Mouse (Mus musculus): ENCODE results near the gene Nkx1-2.

Gene Nkx1-2

DNA sequence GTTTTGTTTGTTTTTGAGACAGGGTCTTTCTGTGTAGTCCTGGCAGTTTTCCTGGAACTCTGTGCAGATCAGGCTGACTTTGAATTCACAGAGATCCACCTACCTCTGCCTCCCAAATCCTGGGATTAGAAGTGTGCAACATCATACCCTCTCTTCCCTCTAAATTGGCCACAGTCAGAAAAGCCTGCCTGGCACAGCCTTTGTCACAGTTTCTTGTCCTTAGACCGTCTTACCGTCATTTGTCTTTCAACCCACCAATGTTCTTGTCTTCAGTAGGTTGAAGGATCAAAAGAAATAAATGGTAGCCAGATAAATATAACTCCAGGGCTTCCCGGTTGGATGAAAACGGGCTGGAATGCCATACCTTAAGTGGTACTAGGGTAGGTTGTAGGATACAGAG lies 5.3 kb upstream of the Nkx1-2 start:
- no peak for DNase-seq

DNA sequence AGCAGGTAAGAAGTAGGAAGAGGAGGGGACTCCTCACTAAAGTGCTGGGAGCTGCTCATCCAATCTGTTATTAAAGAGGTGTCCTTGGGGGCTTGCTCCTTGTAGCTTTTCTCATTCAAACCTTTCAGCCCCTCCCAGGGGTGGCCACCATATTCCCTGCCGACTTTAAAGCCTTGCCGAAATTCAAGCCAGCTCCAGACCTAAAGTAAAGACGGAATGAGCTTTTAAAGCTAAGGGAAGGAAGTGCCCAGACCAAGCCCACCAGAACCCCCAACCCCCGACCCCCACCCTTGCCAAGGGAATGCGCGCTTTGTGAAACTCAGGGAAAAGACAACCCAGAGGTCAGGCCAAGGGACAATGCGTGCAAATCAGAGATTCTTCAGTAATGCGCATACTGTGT lies 1.5 kb upstream of the Nkx1-2 start:
- no peak for DNase-seq

DNA sequence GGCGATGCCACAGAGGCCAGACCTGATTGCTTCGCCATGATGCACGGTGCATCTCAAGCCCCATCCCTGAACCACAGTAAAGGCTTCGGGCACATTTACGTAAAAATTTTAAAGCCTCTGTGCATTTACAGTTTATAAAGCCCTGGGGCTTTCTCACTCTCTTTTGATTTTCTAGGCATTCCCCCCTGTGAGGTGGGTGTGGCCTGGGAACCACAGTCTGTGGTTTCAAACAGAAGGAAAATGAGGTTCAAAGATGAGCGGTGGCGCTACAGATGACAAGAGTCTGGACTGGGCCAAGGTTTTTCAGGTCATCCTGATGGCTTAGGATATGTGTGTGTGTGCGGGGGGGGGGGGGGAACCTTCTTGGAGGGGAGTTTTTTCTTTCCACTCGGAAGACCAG lies 589 bp upstream of the Nkx1-2 start:
- peak; percentile 40 for DNase-seq

DNA sequence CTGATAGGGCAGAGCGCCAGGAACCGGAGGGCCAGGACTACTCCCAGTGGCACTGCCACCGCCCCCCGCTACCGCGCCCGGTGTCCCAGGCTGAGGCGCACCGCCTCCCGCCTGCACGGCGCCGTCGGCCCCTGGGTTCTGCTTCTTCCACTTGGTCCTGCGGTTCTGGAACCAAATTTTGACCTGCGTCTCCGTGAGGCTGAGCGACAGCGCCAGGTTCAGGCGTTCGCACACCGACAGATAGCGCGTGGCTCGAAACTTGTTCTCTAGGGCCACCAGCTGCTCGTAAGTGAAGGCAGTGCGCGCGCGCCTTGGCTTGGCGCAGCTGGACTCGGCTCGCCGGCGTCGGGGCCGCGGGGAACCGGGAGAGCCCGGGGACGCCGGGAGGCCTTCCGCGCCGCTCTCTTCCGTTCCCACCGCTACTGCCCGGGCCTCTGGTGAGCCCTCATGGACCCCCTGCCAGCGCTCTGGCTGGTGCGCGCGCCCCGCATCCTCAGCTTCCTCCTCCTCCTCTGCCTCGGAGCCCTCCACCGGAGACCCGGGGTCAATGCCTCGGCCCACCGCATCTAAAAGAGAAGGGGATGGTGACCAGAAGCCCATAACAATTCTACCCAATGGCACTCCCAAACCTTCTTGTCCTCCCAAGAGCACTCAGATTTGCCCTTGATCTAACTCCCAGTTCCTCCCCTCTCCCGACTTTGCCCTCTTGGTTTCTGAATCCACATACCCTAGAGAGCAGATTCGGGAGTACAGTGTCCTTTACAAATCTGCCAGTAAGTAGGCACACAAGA lies 2.0 kb downstream of the Nkx1-2 start:
- peak; percentile 28 for DNase-seq

DNA sequence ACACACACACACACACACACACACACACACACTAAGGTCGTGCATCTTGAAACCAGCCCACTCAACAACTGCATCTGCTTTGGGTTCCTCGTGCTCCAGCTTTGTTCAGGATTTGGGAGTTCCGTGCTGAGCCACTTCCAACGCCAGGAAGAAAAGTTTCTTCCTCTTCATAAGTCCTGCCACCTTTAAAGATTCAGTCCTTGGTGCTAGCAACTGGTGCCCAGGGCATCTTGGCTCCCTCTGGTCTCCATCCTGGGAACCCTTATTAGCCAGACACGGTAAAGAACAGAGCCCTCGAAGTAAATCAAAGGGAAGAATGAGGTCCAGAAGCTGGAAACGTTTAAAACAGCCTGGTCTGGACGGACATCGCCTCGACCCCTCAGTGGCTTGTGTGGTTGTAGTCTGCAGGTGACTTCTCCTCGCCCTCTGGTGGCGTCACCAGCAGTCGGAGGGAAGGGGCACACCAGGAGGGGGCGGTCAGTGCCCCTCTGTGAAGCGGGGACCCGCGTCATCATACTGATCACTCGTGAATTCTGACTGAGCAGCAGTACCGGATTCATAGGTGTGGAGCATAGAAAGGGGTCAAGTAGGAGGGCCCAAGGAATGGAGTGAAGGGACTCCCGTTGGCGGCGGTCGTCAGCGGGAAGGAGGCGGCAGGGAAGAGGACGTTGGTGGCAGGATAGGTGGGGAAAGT lies 2.7 kb downstream of the Nkx1-2 start:
- no peak for DNase-seq

DNA sequence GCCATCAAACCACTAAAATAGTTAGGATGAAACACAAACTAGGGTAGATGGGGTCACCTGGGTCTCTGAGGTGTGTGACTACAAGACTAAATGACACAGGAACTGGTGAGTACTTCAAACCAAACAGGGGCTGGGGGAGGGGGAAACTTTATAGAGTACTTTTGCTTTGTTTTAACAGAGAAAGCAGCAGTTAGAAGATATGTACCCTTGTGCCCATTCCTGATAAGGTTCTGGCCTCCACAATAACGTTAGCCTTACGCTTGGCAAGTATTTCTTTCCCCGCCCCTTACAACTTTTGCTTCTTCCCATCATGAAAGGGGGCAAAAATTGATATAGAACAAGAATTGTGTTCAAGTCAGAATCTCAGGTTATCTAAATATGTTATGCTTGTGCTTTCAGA lies 3.6 kb downstream of the Nkx1-2 start:
- DNase-seq: no peak

DNA sequence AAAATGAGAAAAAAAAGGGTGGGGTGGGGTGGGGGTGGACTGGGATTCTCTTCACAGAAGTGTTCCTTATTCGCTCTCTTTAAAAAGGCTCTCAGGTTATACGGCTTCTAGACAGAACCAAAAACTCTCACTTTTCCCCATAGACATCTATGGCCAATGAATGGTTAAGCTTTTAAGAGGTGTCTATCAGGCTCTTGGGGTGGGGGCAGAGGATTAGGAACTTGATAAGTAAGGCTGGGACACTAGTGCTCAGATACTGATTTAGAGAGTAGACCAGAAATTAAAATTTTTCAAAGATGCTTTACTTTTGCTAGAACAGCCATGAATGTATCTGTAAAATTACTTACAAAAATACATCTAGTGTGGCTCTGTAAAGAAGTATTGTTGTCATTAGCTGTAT lies 5.1 kb downstream of the Nkx1-2 start:
- DNase-seq: no peak

DNA sequence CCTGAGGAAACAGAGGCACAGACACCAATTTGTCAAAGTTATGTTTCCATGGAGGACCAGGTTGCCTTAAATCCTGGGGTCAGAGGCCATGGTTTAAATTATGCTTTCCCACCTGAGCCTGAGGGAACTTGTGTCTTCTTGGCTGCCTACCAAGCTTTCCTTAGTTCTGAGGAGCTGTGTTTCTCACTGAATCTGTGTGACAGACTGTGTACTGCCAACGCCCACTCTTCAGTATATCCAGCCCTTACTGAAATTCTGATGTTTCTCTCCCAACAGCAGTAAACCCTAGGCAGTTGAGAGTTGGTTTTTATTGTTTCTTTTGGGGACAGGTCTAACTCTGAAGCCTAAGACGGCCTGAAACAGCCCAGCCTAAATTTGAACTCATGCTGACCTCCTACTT lies 5.7 kb downstream of the Nkx1-2 start:
- DNase-seq: no peak

DNA sequence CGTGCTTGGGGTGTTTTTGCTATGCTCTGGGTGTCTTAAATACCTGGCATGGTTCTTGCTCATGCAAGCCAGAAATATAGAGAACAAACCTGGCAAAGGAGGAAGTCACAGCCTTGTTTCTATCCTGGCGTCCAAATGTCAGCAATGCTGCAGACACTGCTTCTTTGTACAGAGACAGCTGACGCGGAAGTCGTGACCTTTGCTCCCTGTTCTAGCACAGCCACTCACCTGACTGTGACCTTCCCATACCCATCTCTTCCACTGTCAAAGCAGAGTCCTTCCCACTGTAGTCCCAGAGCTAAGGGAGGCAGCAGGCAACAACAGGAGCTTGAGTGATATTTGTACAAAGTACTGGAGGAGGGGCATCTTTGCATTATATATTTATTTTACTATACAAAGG lies 9.8 kb downstream of the Nkx1-2 start:
- DNase-seq: no peak

DNA sequence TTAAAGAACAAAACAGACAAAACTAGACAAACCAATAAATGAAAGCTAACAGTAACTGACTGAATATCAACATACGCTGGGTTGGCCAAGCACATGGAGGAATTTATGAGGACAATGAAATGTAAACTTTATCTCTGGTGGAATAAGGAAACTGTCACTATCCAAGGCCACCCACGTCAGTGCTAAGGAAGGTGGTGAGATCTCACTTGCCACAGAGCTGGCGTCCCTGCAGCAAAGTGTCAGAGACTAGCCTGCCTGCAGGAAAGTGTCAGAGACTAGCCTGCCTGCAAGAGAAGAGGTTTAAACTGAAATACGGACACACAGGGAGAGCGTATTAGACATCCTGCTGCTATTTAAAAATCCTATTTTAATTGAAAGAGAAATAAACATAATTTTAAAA lies 12.3 kb downstream of the Nkx1-2 start:
- DNase-seq: no peak

DNA sequence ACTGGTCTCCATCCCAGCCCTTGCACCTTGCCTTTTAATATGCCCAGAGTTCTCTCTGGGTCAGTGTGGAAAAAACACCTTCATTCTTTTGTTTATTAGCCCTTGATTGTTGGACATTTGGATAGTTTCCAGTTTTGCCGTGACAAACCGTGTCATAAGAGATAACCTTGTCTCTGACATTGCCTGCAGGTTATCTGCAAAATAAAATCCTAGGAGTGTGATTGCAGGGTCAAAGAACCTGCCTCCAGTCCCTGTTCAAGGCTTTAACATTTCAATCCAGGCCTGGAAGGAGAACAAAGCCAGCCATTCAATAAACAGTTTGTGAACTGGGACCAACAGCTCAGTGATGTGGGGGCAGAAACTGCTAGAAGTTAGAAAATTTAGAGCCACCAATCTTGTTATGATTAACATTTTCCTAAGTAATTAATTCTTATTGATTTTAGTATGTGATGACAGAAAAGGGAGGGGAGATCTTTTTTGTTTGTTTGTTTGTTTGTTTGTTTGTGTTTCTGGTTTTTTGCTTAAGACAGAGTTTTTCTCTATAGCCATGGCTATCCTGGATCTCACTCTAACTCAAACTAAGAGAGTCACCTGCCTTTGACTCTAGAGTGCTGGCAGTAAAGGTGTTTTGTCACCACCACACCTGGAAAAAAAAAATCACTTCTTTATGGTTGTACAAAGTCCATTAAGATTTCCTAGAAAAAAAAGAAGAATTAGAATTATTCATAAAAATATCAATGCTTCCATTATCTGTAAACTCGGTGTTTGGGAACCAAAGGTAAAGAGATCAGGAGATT lies 13.5 kb downstream of the Nkx1-2 start:
- no peak for DNase-seq

DNA sequence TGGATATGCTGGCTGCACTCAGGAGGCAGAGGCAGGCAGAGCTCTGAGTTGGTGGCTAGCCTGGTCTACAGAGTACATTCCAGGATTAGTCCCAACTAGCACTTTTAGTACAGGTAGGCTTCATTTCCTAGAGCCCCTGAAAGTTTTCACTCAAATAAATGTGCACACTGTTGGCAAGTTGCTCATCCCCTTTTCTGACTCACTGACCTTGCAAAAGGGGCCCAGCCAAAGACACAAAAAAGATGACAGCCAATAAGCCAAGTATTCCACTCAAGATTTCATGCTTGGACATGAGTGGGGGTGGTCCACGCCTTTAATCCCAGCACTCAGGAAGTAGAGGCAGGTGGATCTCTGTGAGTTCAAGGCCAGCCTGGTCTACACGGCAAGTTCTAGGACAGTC lies 18.0 kb downstream of the Nkx1-2 start:
- DNase-seq: no peak

DNA sequence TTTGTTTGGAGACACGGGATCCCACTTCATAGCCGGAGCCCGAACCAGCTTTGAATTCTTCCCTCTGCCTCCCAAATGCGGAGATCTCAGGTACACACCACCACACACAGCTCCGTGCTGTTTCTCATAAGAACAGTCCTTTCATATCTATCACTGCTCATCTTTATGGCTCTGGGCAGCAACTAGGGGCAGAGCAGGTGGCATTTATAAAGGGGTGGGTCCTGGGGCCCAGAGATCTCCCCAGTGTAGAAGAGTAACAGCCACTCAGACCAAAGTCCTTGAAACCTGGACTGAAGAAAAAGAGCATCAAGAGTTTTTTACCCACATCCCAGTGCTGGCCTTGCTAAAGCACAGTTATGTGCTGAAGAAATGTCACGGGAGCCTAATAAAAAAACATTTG lies 18.9 kb downstream of the Nkx1-2 start:
- no peak for DNase-seq

DNA sequence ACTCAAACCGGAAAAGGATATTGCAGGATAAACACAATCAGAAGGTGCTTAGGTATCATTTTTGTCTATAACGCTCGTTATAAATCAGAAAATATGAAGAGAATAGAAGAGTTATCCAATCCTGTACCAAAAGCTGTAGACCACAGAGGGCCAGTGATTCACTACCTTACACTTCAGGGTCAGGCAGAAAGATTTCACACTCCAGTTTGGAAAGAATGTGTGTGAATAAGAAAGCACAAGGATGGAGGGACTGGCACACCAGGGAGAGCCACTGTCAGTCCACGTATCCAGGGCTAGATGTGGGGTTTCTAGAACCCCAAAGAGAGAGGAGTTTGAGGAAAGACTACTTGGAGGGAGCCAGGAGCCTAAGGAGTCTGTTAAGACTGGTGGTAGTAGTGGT lies 22.5 kb downstream of the Nkx1-2 start:
- no peak for DNase-seq

DNA sequence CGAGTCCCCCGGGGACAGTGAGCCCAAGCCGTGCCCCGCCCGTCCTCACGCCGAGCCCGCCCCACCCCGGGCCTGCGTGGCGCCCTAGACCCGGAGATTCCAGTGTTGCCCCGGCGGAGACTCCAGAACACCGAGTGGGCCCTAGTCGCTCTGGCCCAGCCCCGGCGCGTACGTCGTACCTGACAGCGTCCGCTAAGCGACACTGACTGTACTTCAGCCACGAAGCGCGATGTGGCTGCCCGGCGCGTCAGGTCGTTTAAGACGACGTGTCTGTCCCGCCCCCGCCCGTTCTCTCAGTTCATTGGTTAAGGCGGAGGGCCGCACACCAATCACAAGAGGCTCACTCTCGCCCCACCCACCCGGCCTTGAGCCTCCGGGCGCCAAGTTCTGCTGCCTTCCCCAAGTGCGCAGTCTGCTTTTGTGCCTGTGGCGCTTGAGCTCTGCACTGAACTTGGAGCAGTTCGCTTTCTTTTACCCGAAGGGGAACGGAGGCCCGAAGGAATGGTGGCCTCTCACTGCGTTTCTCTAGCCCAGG lies 23.3 kb downstream of the Nkx1-2 start, which contains the start of gene Oat:
Gene Oat, minus strand, starts transcription at position 283 of the 535 bp plus-strand sequence.
- DNase-seq: peak; percentile 95

DNA sequence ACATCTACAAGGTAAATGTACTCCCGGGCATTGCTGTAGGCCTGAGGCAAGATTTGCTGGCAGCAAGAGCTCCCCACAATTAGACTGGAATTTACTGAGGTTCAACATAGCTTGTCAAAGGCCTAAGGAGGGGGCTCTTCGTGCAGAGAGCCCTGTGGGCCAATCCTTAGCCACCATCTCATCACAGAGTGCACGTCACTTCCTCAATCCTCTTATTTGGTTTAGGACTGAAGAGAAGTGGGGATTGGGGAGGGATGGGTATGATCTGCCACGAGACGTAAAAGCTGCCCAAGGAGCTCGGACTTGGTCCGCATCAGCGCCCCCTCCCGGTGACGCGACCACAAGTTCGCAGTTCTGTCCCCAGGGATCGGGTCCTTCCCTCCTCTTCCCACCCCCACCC lies 23.8 kb downstream of the Nkx1-2 start:
- peak; percentile 92 for DNase-seq

DNA sequence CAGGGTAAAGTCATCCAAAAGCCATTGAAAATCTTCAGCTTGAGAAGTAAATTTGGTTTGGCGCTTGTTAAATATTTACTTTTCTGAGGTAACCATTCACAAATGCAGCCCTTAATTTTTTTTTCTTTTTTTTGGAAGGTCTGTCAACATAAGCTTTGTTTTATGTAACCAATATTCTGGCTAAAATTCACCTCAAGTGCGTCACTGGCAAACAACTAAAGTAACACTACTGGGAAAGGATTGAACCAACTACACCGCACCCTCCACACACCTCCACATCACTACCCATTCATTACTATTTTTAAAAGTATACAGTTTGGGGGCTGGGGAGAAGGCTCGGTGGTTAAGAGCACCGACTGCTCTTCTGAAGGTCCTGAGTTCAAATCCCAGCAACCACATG lies 24.8 kb downstream of the Nkx1-2 start:
- DNase-seq: no peak

DNA sequence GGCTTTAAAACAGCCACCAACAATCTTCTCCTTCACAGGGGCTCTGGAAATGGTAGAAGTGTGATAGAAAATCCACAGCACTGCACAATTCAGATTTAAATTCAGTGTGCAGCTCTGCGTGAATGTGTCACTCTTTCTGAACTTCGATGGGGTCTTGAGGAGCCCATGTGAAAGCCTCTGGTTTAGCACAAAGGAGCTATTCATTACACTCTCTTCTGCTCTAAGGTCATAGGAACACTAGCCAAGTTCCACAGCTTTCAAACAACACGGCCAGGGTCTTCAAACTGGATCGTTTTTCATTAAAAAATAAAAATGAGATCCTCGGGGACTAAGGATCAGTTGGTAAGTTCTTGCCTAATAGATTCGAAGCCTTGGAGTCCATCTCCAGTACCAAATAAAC lies 26.2 kb downstream of the Nkx1-2 start:
- no peak for DNase-seq

DNA sequence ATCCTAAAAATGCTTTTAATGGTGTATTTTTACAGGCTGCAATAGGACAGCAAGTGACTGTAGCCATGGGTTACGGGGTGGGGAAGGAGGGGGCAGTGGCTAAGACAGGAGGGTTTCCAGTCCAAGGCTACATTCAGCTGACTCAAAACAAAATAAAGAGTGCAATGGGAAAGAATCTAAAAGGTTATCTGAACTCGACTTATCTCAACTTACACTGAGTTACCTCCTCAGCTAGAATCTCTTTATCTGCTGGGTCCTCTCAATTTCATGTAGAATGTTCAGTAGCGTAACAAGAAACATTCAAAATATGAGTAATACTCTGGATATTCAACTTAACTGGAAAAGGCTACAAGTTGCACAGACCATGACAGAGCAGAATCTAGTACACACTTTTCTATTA lies 26.7 kb downstream of the Nkx1-2 start:
- no peak for DNase-seq

DNA sequence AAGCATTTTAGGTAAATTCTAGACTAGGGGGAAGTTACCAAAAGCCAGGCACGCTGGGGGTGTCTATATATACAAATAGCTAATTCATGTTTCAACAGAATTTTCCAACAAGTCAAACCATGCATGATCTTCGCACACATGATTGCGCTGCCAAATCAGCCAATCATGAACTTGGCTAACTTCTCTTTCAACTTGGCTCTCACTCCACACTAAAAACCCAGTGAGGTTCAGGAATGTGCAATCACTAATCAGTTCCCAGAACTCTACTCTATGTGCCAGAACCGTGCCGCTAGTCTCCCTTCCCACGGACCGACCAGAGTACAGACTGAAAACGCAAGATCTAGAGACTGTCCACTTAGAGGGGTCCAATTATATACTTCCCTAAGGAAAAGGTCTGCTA lies 28.0 kb downstream of the Nkx1-2 start:
- DNase-seq: no peak

DNA sequence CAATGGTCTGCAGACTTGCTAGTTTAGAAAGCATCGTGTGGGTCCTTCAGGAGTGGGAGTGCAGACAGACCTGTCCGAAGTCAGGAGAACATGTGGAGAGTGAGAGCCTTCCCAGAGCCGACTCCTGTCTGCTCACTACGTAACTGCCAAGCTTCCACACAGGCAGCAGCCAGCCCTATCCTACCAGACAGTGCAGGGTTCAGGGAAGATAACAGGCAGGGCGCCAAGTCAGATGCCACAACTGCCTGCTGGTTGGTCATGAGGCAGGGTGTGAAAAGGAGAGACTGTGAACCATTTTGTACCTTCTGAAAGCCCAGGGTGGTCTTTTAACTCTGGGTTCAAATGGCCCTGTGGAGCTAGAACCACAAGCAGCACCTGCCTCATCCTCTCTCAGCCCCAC lies 29.4 kb downstream of the Nkx1-2 start:
- peak; percentile 14 for DNase-seq

DNA sequence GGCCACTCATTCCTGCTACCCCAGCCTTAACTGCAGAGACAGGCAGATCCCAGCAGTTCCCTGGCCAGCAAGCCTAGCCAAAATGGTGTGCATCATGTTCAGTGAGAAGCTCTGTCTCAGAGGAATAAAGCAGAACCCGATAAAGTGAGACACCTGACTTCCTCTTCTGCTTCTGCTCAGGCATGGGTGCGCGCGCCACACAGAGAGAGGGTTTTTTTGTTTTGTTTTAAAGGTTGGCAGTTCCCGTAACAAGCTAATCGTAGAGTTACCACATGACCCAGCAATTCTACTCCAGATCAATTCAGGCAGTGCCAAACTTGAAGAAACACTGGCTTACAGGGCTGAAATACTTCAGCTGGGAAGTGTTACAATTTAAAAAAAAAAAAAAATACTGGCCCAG lies 30.6 kb downstream of the Nkx1-2 start:
- DNase-seq: peak; percentile 71

DNA sequence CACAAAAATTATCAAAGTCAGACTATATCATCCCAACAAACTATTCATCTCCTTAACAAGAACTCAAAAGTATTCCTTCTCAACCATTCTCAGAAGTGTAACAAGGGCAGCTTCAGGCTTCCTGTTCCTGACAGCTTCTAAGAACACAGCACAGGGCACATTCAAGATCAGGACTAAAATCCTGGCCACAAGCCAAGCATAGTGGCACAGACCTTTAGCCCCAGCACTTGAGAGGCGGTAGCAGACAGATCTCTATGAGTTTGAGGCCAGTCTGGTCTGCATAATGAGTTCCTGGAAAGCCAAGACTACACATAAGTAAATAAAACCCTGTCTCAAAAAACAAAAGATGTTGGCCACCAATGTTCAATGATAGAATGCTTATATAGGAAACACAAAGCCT lies 33.6 kb downstream of the Nkx1-2 start:
- DNase-seq: no peak
